Mouse (Mus musculus) C2C12 (cell line): Measurements from ENCODE around the gene Setd1b.

ENCODE experiments used
- MYOD1 ChIP-seq: IDR thresholded peaks from one replicate; pipeline ENCODE4 v1.6.1; 2011; ENCODE audit warnings: low read depth; ENCODE audit not compliant: control insufficient read depth, insufficient read length
- MYOG ChIP-seq: IDR thresholded peaks from one replicate; pipeline ENCODE4 v1.6.1; 2011; ENCODE audit not compliant: control insufficient read depth, insufficient read length; ENCODE audit errors: extremely low read depth
- USF1 ChIP-seq: IDR thresholded peaks from one replicate; pipeline ENCODE4 v1.6.1; 2011; ENCODE audit warnings: low read depth, mild to moderate bottlenecking, control low read depth, moderate library complexity

GRCm38 (mm10) chr5:123169284-123169683 lies 27.3 kb downstream of the Setd1b start, which contains the start of gene Psmd9:
- no peak for TF ChIP-seq MYOG
- TF ChIP-seq MYOD1 = no peak
- TF ChIP-seq USF1 = no peak
